Mouse (Mus musculus) cerebellum, adult 2 months (tissue): Measurements from ENCODE around the gene Shh. TPM values are rescaled to one million over a fixed set of nuclear protein-coding genes. Genes with fewer than 3 reads are reported as not detected.

Source experiments
- DNase-seq, 2 experiments: peaks; one replicate each; pipeline ENCODE4 v3.0.0; 2021
- H3K27ac ChIP-seq: fragments of 200-500 bp; 2 replicates; pipeline ENCODE4 v1.5.1; 2012; ENCODE audit warnings: low read length, control low read depth, inconsistent platforms; ENCODE audit not compliant: insufficient read depth
- H3K27me3 ChIP-seq: fragments of 200-500 bp; 2 replicates; pipeline ENCODE4 v1.6.1; 2012; ENCODE audit warnings: inconsistent platforms, mild to moderate bottlenecking, low read length, moderate library complexity; ENCODE audit not compliant: control insufficient read depth, insufficient read depth
- H3K4me1 ChIP-seq: fragments of 200-500 bp; 2 replicates; pipeline ENCODE4 v1.6.1; 2011; ENCODE audit warnings: low read length; ENCODE audit not compliant: control insufficient read depth, insufficient read depth
- H3K4me3 ChIP-seq: fragments of 200-500 bp; replicated peaks from 2 replicates; pipeline ENCODE3; 2011; ENCODE audit warnings: mild to moderate bottlenecking, low read depth, low read length, control low read depth; ENCODE audit not compliant: insufficient read depth
- CTCF ChIP-seq: fragments of 200-500 bp; IDR thresholded peaks from 2 replicates; pipeline ENCODE4 v1.5.1; 2011; ENCODE audit warnings: low read depth, mild to moderate bottlenecking, control low read depth, low read length, moderate library complexity, borderline replicate concordance; ENCODE audit not compliant: insufficient read depth
- POLR2A ChIP-seq: fragments of 200-500 bp; IDR thresholded peaks from 2 replicates; pipeline ENCODE4 v1.6.1; 2011; ENCODE audit warnings: low read length, control low read depth, borderline replicate concordance; ENCODE audit not compliant: insufficient read depth
- WGBS: fragments of 180-500 bp; shearing (Covaris S2); methylation state at CpG from one replicate; pipeline ENCODE4 v1.1.7; 2018; 5-methylcytosine and 5-hydroxymethylcytosine counted together
- polyA plus RNA-seq: library from polyadenylated mRNA; depleted of rRNA; stranded (reverse); fragments of >200 nt; gene quantifications from 2 replicates; pipeline ENCODE4 v1.2.3, GENCODE M21; 2012

The Shh gene
- polyA plus RNA-seq, 1 experiment = 5.1 TPM

DNA sequence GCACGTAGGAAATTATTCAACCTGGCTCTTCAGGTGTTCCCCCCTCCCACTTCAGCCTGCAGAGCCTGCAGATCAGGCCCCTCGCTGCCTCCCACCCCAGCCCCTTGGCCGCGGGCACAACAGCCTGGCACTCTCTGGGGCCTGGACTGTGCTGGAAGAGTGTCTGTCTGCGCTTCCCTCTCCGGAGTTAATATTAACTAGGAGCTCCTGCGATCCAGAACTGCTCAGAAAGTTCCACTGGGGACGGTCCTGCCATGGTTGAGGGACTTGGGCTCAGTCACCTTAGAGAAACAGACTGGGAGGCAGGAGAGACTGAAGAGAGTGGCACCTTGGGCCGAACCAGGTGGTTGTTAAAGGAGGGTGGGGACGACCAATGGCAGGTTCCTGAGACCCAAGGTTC is 3.4 kb downstream of the Shh start:
- Histone ChIP-seq H3K4me3 (no peak overlapping the region), H3K27ac (no peak overlapping the region), H3K27me3 (peaks cover 6% of the 10 kb centered on the region; the same call in 1 of the 2 replicates), H3K4me1 (no peaks in the 10 kb centered on the region)
- no peak for TF ChIP-seq CTCF
- no peak for TF ChIP-seq POLR2A
- no peak for DNase-seq
- WGBS = 2% methylated on average over 10 of the region's 10 CpGs

GRCm38 (mm10) chr5:28462741-28463590 is 4.1 kb downstream of the Shh start:
- no peak for DNase-seq
- no peak overlapping the region for H3K4me3 ChIP-seq
- H3K4me1 ChIP-seq = no peaks in the 10 kb centered on the region
- TF ChIP-seq POLR2A = no peak
- no peak for TF ChIP-seq CTCF
- no peak overlapping the region for H3K27ac ChIP-seq
- H3K27me3 ChIP-seq = peaks cover 6% of the 10 kb centered on the region; the same call in 1 of the 2 replicates
- 4% methylated on average over 33 of the region's 33 CpGs for WGBS

GRCm38 (mm10) chr5:28461376-28461775 is 5.7 kb downstream of the Shh start:
- Histone ChIP-seq H3K4me1 (no peaks in the 10 kb centered on the region), H3K27me3 (peaks cover 6% of the 10 kb centered on the region; the same call in 1 of the 2 replicates), H3K4me3 (no peak overlapping the region), H3K27ac (no peak overlapping the region)
- 18% methylated on average over 11 of the region's 11 CpGs for WGBS
- no peak for DNase-seq
- TF ChIP-seq CTCF (no peak), POLR2A (no peak)

- WGBS = 3% methylated on average over 17 of the region's 17 CpGs
- TF ChIP-seq POLR2A = no peak
- TF ChIP-seq CTCF = no peak
- Histone ChIP-seq H3K4me3 (no peak overlapping the region), H3K27me3 (peaks cover 6% of the 10 kb centered on the region; the same call in 1 of the 2 replicates), H3K27ac (no peak overlapping the region), H3K4me1 (no peaks in the 10 kb centered on the region)
- DNase-seq = no peak
Observed at GRCm38 (mm10) chr5:28460556-28461350, 6.3 kb downstream of the Shh start.

GRCm38 (mm10) chr5:28459456-28460225 is 7.4 kb downstream of the Shh start:
- Histone ChIP-seq H3K27ac (no peak overlapping the region), H3K4me1 (no peaks in the 10 kb centered on the region), H3K27me3 (peaks cover 4% of the 10 kb centered on the region; the same call in 1 of the 2 replicates), H3K4me3 (no peak overlapping the region)
- 2% methylated on average over 41 of the region's 41 CpGs for WGBS
- DNase-seq = no peak
- TF ChIP-seq POLR2A (no peak), CTCF (no peak)

DNA sequence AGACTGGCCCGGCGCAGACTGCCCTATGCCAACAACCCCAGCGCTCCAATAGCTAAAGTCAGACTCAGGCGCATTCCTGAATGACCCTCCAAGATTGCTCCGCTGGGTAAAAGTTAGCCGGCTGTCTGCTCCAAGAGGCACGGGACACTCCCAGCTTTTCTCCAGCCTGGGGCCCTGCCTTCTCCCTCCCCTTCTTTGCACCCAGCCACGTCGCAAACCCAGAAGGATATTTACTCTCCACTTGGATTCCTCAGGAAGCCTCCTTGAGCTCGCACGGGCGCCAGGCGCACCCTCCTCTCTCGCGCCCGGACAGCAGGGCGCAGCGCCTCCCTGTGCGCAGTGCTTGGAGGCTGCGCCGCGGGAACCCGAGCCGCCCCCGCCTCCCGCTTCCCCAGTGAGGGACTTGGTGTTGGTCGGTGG is 8.2 kb downstream of the Shh start:
- H3K4me3 ChIP-seq = no peak overlapping the region
- 3% methylated on average over 27 of the region's 27 CpGs for WGBS
- no peak for TF ChIP-seq CTCF
- no peak for TF ChIP-seq POLR2A

More for the DNA sequence above, 8.2 kb downstream of the Shh start:
- DNase-seq = no peak
- Histone ChIP-seq H3K4me1 (no peaks in the 10 kb centered on the region), H3K27ac (no peak overlapping the region), H3K27me3 (peaks cover 4% of the 10 kb centered on the region; the same call in 1 of the 2 replicates)
